Mouse (Mus musculus) midbrain, embryonic 14.5 days (tissue): Measurements from ENCODE around the gene Farsb. TPM values are rescaled to one million over a fixed set of nuclear protein-coding genes. Genes with fewer than 3 reads are reported as not detected.

ENCODE experiments used
- ATAC-seq: fragments of 200-750 bp; cut with Nextera tagmentation; 2 replicates; pipeline ENCODE4 v1.8.0; 2017; ENCODE audit warnings: moderate number of reproducible peaks, moderate library complexity; ENCODE audit not compliant: low FRiP score, low TSS enrichment
- DNase-seq: peaks from one replicate; pipeline ENCODE4 v3.0.0-alpha.2; 2015
- H3K27ac ChIP-seq: fragments of 300-500 bp; sonication (generic); replicated peaks from 2 replicates; pipeline ENCODE4 v1.5.1; 2014; ENCODE audit warnings: mild to moderate bottlenecking, low read depth, low read length, moderate library complexity
- H3K27me3 ChIP-seq: fragments of 300-500 bp; sonication (generic); 2 replicates; pipeline ENCODE4 v1.6.1; 2014; ENCODE audit warnings: low read length, control low read depth, mixed read lengths; ENCODE audit not compliant: control insufficient read depth, insufficient read depth
- H3K36me3 ChIP-seq: fragments of 300-500 bp; sonication (generic); 2 replicates; pipeline ENCODE4 v1.6.1; 2014; ENCODE audit warnings: low read length, control low read depth; ENCODE audit not compliant: control insufficient read depth, insufficient read depth
- H3K4me1 ChIP-seq: fragments of 300-500 bp; sonication (generic); 2 replicates; pipeline ENCODE4 v1.6.1; 2014; ENCODE audit warnings: mild to moderate bottlenecking, antibody characterized with exemption, low read length, control low read depth; ENCODE audit not compliant: control insufficient read depth, insufficient read depth
- H3K4me2 ChIP-seq: fragments of 300-500 bp; sonication (generic); 2 replicates; pipeline ENCODE4 v1.6.1; 2014; ENCODE audit warnings: mild to moderate bottlenecking, low read length, moderate library complexity
- H3K4me3 ChIP-seq: fragments of 300-500 bp; sonication (generic); replicated peaks from 2 replicates; pipeline ENCODE4 v1.5.1; 2014; ENCODE audit warnings: low read depth, low read length
- H3K9ac ChIP-seq: fragments of 300-500 bp; sonication (generic); replicated peaks from 2 replicates; pipeline ENCODE4 v1.6.1; 2014; ENCODE audit warnings: mild to moderate bottlenecking, low read length, moderate library complexity
- H3K9me3 ChIP-seq: fragments of 300-500 bp; sonication (generic); 2 replicates; pipeline ENCODE4 v1.6.1; 2016; ENCODE audit warnings: low read length, control low read depth, mixed read lengths; ENCODE audit not compliant: control insufficient read depth
- WGBS: fragments of 180-500 bp; shearing (Covaris S2); extraction: QIAGEN DNeasy Blood & Tissue Kit; methylation state at CpG from one replicate; pipeline ENCODE4 v1.1.7; 2014; 5-methylcytosine and 5-hydroxymethylcytosine counted together
- polyA plus RNA-seq: library from polyadenylated mRNA; unstranded; fragments of >200 nt; fragmentation: Nextera tagmentation; extraction: Ambion mirVana; gene quantifications from 2 replicates; pipeline ENCODE4 v1.2.1, GENCODE M21; 2014

Gene Farsb
- 158 and 168 TPM in 2 replicates for polyA plus RNA-seq

- Histone ChIP-seq H3K27me3 (no peaks in the 10 kb centered on the region), H3K27ac (peak within 1 kb of the TSS; percentile 67; the same call in 1 of the 2 replicates), H3K4me1 (0 out of 2 replicates have a peak, but pooled peaks cover 5% of the 10 kb centered on the region), H3K4me2 (peak within 1 kb of the TSS; percentile 94), H3K4me3 (peak within 1 kb of the TSS; percentile 93), H3K9ac (peak within 1 kb of the TSS; percentile 81), H3K9me3 (no peaks in the 10 kb centered on the region), H3K36me3 (no peaks in the 10 kb centered on the region)
- ATAC-seq (peak; percentile 96), DNase-seq (peak; percentile 96)
- WGBS = under 1% methylated on average over 31 of the region's 31 CpGs
These were observed at the start of gene Farsb for GRCm38 (mm10) chr1:78488752-78489492. TSS of gene Farsb (minus strand) at chr1:78488897.

DNA sequence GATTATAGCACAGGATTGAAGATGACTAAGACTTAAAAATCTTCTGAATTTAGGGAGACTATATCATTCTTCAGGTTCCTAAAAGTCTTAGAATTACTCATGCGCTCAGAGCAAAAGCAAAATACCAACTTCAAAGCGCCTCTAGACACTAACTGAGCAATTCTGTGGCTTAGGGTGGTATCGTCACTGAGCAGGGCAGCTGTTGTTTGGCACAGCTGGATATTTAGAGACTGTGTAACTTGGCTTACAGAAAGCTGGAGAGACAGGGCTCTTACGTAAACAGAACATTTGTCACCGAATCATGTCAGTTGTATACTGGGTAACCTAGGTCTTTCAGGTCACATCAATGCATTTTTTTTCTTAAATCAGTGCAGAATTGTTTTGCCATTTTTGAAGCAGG, 49.7 kb upstream of the Farsb start:
- H3K9ac ChIP-seq = no peak overlapping the region
- peak overlapping the region; percentile 59 for H3K4me2 ChIP-seq
- H3K27ac ChIP-seq = no peak overlapping the region
- H3K4me1 ChIP-seq = no peaks in the 10 kb centered on the region; the same call in 1 of the 2 replicates
- no peaks in the 10 kb centered on the region for H3K27me3 ChIP-seq
- H3K36me3 ChIP-seq = no peaks in the 10 kb centered on the region
- H3K4me3 ChIP-seq = no peak overlapping the region
- H3K9me3 ChIP-seq = no peaks in the 10 kb centered on the region
- DNase-seq (peak; percentile 18), ATAC-seq (no peak)
- WGBS = 51% methylated on average over 5 of the region's 5 CpGs

GRCm38 (mm10) chr1:78537494-78538010, 48.9 kb upstream of the Farsb start:
- 9% methylated on average over 16 of the region's 16 CpGs for WGBS
- no peaks in the 10 kb centered on the region for H3K36me3 ChIP-seq
- DNase-seq = peak; percentile 77
- peak overlapping the region; percentile 39; the same call in 1 of the 2 replicates for H3K9ac ChIP-seq
- H3K27me3 ChIP-seq = no peaks in the 10 kb centered on the region
- H3K4me2 ChIP-seq = peak overlapping the region; percentile 59
- peak; percentile 85 for ATAC-seq
- H3K4me1 ChIP-seq = no peaks in the 10 kb centered on the region; the same call in 1 of the 2 replicates
- H3K4me3 ChIP-seq = peak overlapping the region; percentile 27
- H3K9me3 ChIP-seq = no peaks in the 10 kb centered on the region
- peak overlapping the region; percentile 60 for H3K27ac ChIP-seq

DNA sequence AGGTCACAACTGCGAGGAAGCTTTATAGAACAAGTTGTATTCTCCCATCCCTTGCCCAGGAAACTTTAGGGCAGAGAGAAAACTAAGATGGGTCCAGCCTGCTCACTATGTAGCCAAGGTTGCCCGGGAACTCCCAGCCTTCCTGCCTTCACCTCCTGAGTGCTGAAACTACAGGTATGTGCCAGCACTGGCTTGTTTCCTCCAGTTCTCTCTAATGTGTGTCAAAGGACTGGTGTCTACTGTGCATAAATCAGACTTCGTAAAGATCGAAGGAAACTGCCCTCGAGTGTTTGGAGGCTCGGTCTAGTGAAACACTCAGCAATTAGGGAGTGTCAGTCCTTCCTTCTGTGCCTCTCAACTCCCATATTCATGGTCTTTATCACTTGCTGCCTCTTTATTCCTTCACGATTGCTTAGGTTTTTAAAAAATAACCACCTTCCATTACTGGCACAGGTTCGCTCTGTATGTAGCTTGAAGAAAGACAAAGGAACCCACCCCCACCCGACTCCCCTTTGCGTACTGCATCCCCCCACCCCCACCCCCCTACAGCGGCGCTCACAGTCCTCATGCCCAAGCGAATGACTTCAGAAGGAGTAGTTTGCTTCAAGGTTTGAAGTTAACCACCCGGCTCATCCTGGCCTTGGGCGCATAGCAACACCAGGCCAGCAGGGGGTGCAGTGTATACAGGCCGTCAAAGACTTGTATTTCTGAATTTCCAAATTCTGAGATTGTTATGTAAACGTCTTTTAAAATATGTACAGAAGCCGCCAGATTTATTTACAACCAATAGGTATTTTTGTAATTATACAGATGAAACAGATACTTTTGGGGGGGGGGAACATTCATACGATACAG, 47.8 kb upstream of the Farsb start:
- H3K36me3 ChIP-seq = no peaks in the 10 kb centered on the region
- WGBS = 35% methylated on average over 19 of the region's 19 CpGs
- H3K4me1 ChIP-seq = no peaks in the 10 kb centered on the region; the same call in 1 of the 2 replicates
- no peaks in the 10 kb centered on the region for H3K9me3 ChIP-seq
- DNase-seq (peak; percentile 89), ATAC-seq (peak; percentile 62; the same call in 1 of the 2 replicates)
- H3K27ac ChIP-seq = no peak overlapping the region
- H3K4me3 ChIP-seq = peak overlapping the region; percentile 27; the same call in 1 of the 2 replicates
- H3K9ac ChIP-seq = no peak overlapping the region
- H3K4me2 ChIP-seq = peak overlapping the region; percentile 59
- H3K27me3 ChIP-seq = no peaks in the 10 kb centered on the region

GRCm38 (mm10) chr1:78534428-78535150, 45.9 kb upstream of the Farsb start:
- Histone ChIP-seq H3K4me1 (no peaks in the 10 kb centered on the region; the same call in 1 of the 2 replicates), H3K4me2 (no peak overlapping the region), H3K27ac (no peak overlapping the region), H3K9ac (no peak overlapping the region), H3K36me3 (no peaks in the 10 kb centered on the region), H3K9me3 (no peaks in the 10 kb centered on the region), H3K27me3 (no peaks in the 10 kb centered on the region), H3K4me3 (no peak overlapping the region)
- WGBS = 93% methylated on average over 9 of the region's 9 CpGs
- ATAC-seq = no peak
- DNase-seq = no peak

GRCm38 (mm10) chr1:78532184-78532800, 43.6 kb upstream of the Farsb start:
- Histone ChIP-seq H3K9ac (no peak overlapping the region), H3K27ac (no peak overlapping the region), H3K27me3 (no peaks in the 10 kb centered on the region), H3K4me1 (no peaks in the 10 kb centered on the region), H3K4me3 (no peak overlapping the region), H3K4me2 (no peak overlapping the region), H3K9me3 (no peaks in the 10 kb centered on the region), H3K36me3 (no peaks in the 10 kb centered on the region)
- WGBS = 76% methylated on average over 15 of the region's 15 CpGs
- ATAC-seq (no peak), DNase-seq (no peak)

GRCm38 (mm10) chr1:78530500-78531215, 42.0 kb upstream of the Farsb start:
- Histone ChIP-seq H3K9ac (no peak overlapping the region), H3K4me1 (no peaks in the 10 kb centered on the region), H3K4me2 (no peak overlapping the region), H3K27ac (no peak overlapping the region), H3K4me3 (no peak overlapping the region), H3K27me3 (no peaks in the 10 kb centered on the region), H3K36me3 (no peaks in the 10 kb centered on the region), H3K9me3 (no peaks in the 10 kb centered on the region)
- ATAC-seq (no peak), DNase-seq (no peak)
- WGBS = 86% methylated on average over 7 of the region's 7 CpGs
